Mouse (Mus musculus): ENCODE measurements around the gene Reps1.

Gene Reps1

GRCm38 (mm10) chr10:18055696-18056390 is at the start of gene Reps1:
Gene Reps1, plus strand, starts transcription at chr10:18055861.
- in situ Hi-C loops (cut with MseI, MboI): loop anchor here in 1 of 2 experiments (10.0 kb wide), 1 partner anchor 139 kb away; no protein-coding TSS in a partner anchor

- in situ Hi-C loops (cut with MseI, MboI): no loop called here
Observed at GRCm38 (mm10) chr10:18006756-18007155, 48.9 kb upstream of the Reps1 start.

GRCm38 (mm10) chr10:18007243-18007642 is 48.4 kb upstream of the Reps1 start:
- in situ Hi-C loops (cut with MseI, MboI): no loop called here

- in situ Hi-C loops (cut with MseI, MboI): no loop called here
Observed at GRCm38 (mm10) chr10:18008118-18008517, 47.5 kb upstream of the Reps1 start.

- in situ Hi-C loops (cut with MseI, MboI): no loop called here
Observed at GRCm38 (mm10) chr10:18009744-18010143, 45.9 kb upstream of the Reps1 start.

- in situ Hi-C loops (cut with MseI, MboI): no loop called here
Observed at GRCm38 (mm10) chr10:18011761-18012160, 43.9 kb upstream of the Reps1 start.

GRCm38 (mm10) chr10:18020443-18020842 is 35.2 kb upstream of the Reps1 start:
- in situ Hi-C loops (cut with MseI, MboI): no loop called here

- in situ Hi-C loops (cut with MseI, MboI): no loop called here
Observed at GRCm38 (mm10) chr10:18020846-18021245, 34.8 kb upstream of the Reps1 start.

- in situ Hi-C loops (cut with MseI, MboI): no loop called here
Observed at GRCm38 (mm10) chr10:18021576-18022311, 33.9 kb upstream of the Reps1 start.

- in situ Hi-C loops (cut with MseI, MboI): no loop called here
Observed at GRCm38 (mm10) chr10:18022312-18022711, 33.3 kb upstream of the Reps1 start.

- in situ Hi-C loops (cut with MseI, MboI): no loop called here
Observed at GRCm38 (mm10) chr10:18022741-18023347, 32.8 kb upstream of the Reps1 start, which contains the start of gene Abracl. Gene Abracl, minus strand, starts transcription at chr10:18023288.

- in situ Hi-C loops (cut with MseI, MboI): no loop called here
Observed at GRCm38 (mm10) chr10:18034408-18034807, 21.3 kb upstream of the Reps1 start.

GRCm38 (mm10) chr10:18036849-18037248 is 18.8 kb upstream of the Reps1 start:
- in situ Hi-C loops (cut with MseI, MboI): no loop called here

- in situ Hi-C loops (cut with MseI, MboI): no loop called here
Observed at GRCm38 (mm10) chr10:18046380-18046779, 9.3 kb upstream of the Reps1 start.

GRCm38 (mm10) chr10:18047380-18048146 is 8.1 kb upstream of the Reps1 start:
- in situ Hi-C loops (cut with MseI, MboI): no loop called here

- in situ Hi-C loops (cut with MseI, MboI): loop anchor here in 1 of 2 experiments (10.0 kb wide), 1 partner anchor 140 kb away; no protein-coding TSS in a partner anchor
Observed at GRCm38 (mm10) chr10:18055009-18055695, 509 bp upstream of the Reps1 start.

- in situ Hi-C loops (cut with MseI, MboI): loop anchor here in 1 of 2 experiments (10.0 kb wide), 1 partner anchor 138 kb away; no protein-coding TSS in a partner anchor
Observed at GRCm38 (mm10) chr10:18056391-18056745, 707 bp downstream of the Reps1 start.

GRCm38 (mm10) chr10:18058681-18059338 is 3.1 kb downstream of the Reps1 start:
- in situ Hi-C loops (cut with MseI, MboI): loop anchor here in 1 of 2 experiments (10.0 kb wide), 1 partner anchor 136 kb away; no protein-coding TSS in a partner anchor

- in situ Hi-C loops (cut with MseI, MboI): loop anchor here in 1 of 2 experiments (10.0 kb wide), 1 partner anchor 135 kb away; no protein-coding TSS in a partner anchor
Observed at GRCm38 (mm10) chr10:18059807-18060206, 4.1 kb downstream of the Reps1 start.

GRCm38 (mm10) chr10:18060778-18061177 is 5.1 kb downstream of the Reps1 start:
- in situ Hi-C loops (cut with MseI, MboI): no loop called here
